Mouse (Mus musculus) neural tube, embryonic 11.5 days (tissue): ENCODE results near the gene Acpp. TPM values are rescaled to one million over a fixed set of nuclear protein-coding genes. Genes with fewer than 3 reads are reported as not detected.

Experiments
- ATAC-seq: fragments of 200-750 bp; cut with Nextera tagmentation; 2 replicates; pipeline ENCODE4 v1.8.0; 2017; ENCODE audit warnings: moderate number of reproducible peaks, mild to moderate bottlenecking, moderate TSS enrichment, moderate library complexity; ENCODE audit not compliant: insufficient read depth, low FRiP score, low TSS enrichment
- DNase-seq: peaks from one replicate; pipeline ENCODE4 v3.0.0-alpha.2; 2015; ENCODE audit warnings: low spot score
- H3K27ac ChIP-seq: fragments of 300-500 bp; sonication (generic); 2 replicates; pipeline ENCODE4 v1.5.1; 2014; ENCODE audit warnings: low read depth, mild to moderate bottlenecking, low read length
- H3K27me3 ChIP-seq: fragments of 300-500 bp; sonication (generic); 2 replicates; pipeline ENCODE4 v1.6.1; 2014; ENCODE audit warnings: mild to moderate bottlenecking, low read length, mixed read lengths; ENCODE audit not compliant: control insufficient read depth, insufficient read depth
- H3K36me3 ChIP-seq: fragments of 300-500 bp; sonication (generic); 2 replicates; pipeline ENCODE4 v1.6.1; 2014; ENCODE audit warnings: mild to moderate bottlenecking, low read length, moderate library complexity, mixed read lengths; ENCODE audit not compliant: control insufficient read depth, insufficient read depth
- H3K4me1 ChIP-seq: fragments of 300-500 bp; sonication (generic); 2 replicates; pipeline ENCODE4 v1.6.1; 2014; ENCODE audit warnings: low read length, mixed read lengths; ENCODE audit not compliant: control insufficient read depth, insufficient read depth
- H3K4me2 ChIP-seq: fragments of 300-500 bp; sonication (generic); 2 replicates; pipeline ENCODE4 v1.6.1; 2014; ENCODE audit warnings: low read depth, mild to moderate bottlenecking, moderate library complexity
- H3K4me3 ChIP-seq: fragments of 300-500 bp; sonication (generic); 2 replicates; pipeline ENCODE4 v1.5.1; 2014; ENCODE audit warnings: low read depth, low read length
- H3K9ac ChIP-seq: fragments of 300-500 bp; sonication (generic); 2 replicates; pipeline ENCODE4 v1.6.1; 2014; ENCODE audit warnings: mild to moderate bottlenecking, low read length
- H3K9me3 ChIP-seq: fragments of 300-500 bp; sonication (generic); 2 replicates; pipeline ENCODE4 v1.6.1; 2016; ENCODE audit warnings: low read length; ENCODE audit not compliant: control insufficient read depth
- WGBS: fragments of 180-500 bp; shearing (Covaris S2); extraction: QIAGEN DNeasy Blood & Tissue Kit; methylation state at CpG from one replicate; pipeline ENCODE4 v1.1.7; 2014; 5-methylcytosine and 5-hydroxymethylcytosine counted together
- polyA plus RNA-seq: library from polyadenylated mRNA; unstranded; fragments of >200 nt; fragmentation: Nextera tagmentation; extraction: Ambion mirVana; gene quantifications from 2 replicates; pipeline ENCODE4 v1.2.1, GENCODE M21; 2014

Acpp gene
- polyA plus RNA-seq, 1 experiment from 2014 or later: 0.45 TPM

DNA sequence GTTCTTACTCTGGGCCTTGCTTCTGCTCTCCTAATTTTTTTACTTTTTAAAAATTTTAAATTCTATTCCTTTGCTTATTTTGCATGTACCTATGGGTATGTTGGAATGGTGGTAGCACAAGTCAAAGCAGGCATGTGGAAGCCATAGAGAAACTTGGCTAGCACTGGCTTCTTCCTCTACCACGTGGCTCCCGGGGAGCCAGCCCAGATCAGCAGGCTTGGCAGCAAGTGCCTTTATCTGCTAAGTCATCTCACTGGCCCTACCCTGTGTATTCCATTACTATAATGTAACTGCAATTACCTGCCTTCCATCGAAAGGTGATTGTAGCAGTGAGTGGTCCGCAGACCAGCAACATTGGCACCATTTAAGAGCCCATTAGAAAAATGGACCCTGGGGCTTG, 22.8 kb upstream of the Acpp start:
- H3K4me2 ChIP-seq: no peak overlapping the region
- H3K27ac ChIP-seq: no peak overlapping the region
- H3K4me3 ChIP-seq: no peak overlapping the region
- DNase-seq (no peak), ATAC-seq (no peak)
- no peak overlapping the region for H3K9ac ChIP-seq
- 96% methylated on average over 4 of the region's 4 CpGs for WGBS
- H3K36me3 ChIP-seq: no peaks in the 10 kb centered on the region
- no peaks in the 10 kb centered on the region for H3K9me3 ChIP-seq
- H3K4me1 ChIP-seq: no peaks in the 10 kb centered on the region
- H3K27me3 ChIP-seq: no peaks in the 10 kb centered on the region

- H3K27me3 ChIP-seq: no peaks in the 10 kb centered on the region
- H3K4me1 ChIP-seq: no peaks in the 10 kb centered on the region
- H3K36me3 ChIP-seq: no peaks in the 10 kb centered on the region
- WGBS: 80% methylated on average over 8 of the region's 8 CpGs
- no peak overlapping the region for H3K9ac ChIP-seq
- DNase-seq (no peak), ATAC-seq (no peak)
- no peak overlapping the region for H3K4me3 ChIP-seq
- no peaks in the 10 kb centered on the region for H3K9me3 ChIP-seq
- no peak overlapping the region for H3K4me2 ChIP-seq
- H3K27ac ChIP-seq: no peak overlapping the region
Measured at GRCm38 (mm10) chr9:104355521-104356270, 18.1 kb upstream of the Acpp start.

GRCm38 (mm10) chr9:104344136-104344535, 6.6 kb upstream of the Acpp start:
- Histone ChIP-seq H3K4me1 (no peaks in the 10 kb centered on the region), H3K4me2 (no peak overlapping the region), H3K27ac (no peak overlapping the region), H3K9ac (no peak overlapping the region), H3K9me3 (no peaks in the 10 kb centered on the region), H3K36me3 (no peaks in the 10 kb centered on the region), H3K27me3 (no peaks in the 10 kb centered on the region), H3K4me3 (no peak overlapping the region)
- DNase-seq (no peak), ATAC-seq (no peak)
- WGBS: 81% methylated on average over 5 of the region's 5 CpGs

- Histone ChIP-seq H3K4me3 (no peak overlapping the region), H3K9ac (no peak overlapping the region), H3K4me2 (no peak overlapping the region), H3K27me3 (no peaks in the 10 kb centered on the region), H3K4me1 (no peaks in the 10 kb centered on the region), H3K36me3 (no peaks in the 10 kb centered on the region), H3K9me3 (no peaks in the 10 kb centered on the region), H3K27ac (no peak overlapping the region)
- no peak for DNase-seq
- 89% methylated on average over 5 of the region's 5 CpGs for WGBS
- ATAC-seq: no peak
Measured at GRCm38 (mm10) chr9:104339483-104339882, 1.9 kb upstream of the Acpp start.

DNA sequence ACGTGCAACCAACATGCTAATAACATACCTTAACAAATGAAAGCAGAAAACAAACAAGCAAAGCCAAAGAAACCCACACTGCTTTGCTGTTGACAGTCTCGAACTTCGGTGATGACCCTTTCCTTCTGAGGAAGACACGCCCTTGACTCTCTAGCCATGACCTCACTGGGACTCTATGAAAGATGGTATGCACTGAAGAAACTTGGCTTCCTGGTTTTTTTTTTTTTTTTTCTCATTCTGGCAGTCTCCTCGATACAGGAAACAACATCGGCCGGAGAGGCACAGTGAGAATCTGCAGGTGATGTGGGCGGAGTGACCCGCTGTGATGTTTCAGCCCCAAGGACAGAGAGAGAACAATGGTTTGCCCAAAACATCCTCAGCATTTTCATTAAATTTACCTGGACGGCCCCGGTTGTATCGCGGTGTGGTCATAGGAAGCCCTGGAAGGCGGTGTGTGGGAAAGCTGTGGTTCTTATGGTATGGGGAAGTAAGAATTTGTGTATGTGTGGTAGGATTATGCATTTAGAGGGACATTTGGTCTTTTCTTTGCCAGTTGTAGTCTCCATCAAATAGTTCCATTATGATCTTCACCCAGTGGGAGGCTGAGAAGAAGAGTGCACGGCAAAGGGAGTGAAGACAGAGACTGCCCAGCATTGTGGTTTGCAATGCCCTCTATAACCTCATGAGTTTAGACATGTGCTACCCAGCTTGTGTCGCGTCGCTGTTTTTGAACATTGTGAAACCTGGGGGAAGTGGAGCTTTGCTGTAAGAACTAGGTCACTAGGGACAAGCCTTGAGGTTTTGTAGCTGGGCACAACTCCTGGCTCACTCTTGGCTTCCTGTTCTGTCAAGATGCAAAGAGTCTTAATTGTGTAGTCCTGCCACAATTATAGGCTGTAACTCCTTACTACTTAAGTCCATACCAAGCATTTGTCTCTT, 1.2 kb upstream of the Acpp start:
- no peak overlapping the region for H3K9ac ChIP-seq
- no peaks in the 10 kb centered on the region for H3K4me1 ChIP-seq
- no peak overlapping the region for H3K4me2 ChIP-seq
- H3K27me3 ChIP-seq: no peaks in the 10 kb centered on the region
- DNase-seq (no peak), ATAC-seq (no peak)
- WGBS: 88% methylated on average over 18 of the region's 18 CpGs
- no peak overlapping the region for H3K27ac ChIP-seq
- H3K36me3 ChIP-seq: no peaks in the 10 kb centered on the region
- H3K9me3 ChIP-seq: no peaks in the 10 kb centered on the region
- no peak overlapping the region for H3K4me3 ChIP-seq

DNA sequence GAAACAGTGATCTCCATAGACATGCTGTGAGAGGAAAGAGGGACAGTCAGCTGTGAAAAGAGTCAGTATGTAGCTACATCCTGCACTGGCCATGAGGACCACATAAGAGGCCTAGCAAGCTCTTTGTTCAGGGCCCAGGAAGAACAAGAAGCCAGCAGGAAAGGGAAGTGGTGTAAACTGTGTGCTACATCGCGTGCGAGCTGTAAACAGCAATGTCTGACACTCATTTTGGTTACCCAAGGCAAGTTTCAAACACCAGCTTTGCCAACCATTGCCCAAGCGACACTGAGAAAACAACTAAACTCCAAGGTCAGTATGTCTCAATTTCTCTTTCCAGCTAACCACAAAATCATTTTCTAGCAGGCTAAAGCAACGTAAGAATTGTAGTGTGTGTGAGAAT, 6.2 kb downstream of the Acpp start:
- H3K4me1 ChIP-seq: no peaks in the 10 kb centered on the region
- H3K4me3 ChIP-seq: no peak overlapping the region
- no peaks in the 10 kb centered on the region for H3K36me3 ChIP-seq
- ATAC-seq: no peak
- 87% methylated on average over 5 of the region's 5 CpGs for WGBS
- no peak for DNase-seq
- no peak overlapping the region for H3K9ac ChIP-seq
- H3K9me3 ChIP-seq: no peaks in the 10 kb centered on the region
- no peak overlapping the region for H3K27ac ChIP-seq
- no peak overlapping the region for H3K4me2 ChIP-seq
- no peaks in the 10 kb centered on the region for H3K27me3 ChIP-seq

- WGBS: 67% methylated on average over 4 of the region's 4 CpGs
- DNase-seq (no peak), ATAC-seq (no peak)
- no peak overlapping the region for H3K4me2 ChIP-seq
- H3K4me1 ChIP-seq: no peaks in the 10 kb centered on the region
- no peak overlapping the region for H3K9ac ChIP-seq
- H3K9me3 ChIP-seq: no peaks in the 10 kb centered on the region
- no peaks in the 10 kb centered on the region for H3K36me3 ChIP-seq
- no peak overlapping the region for H3K27ac ChIP-seq
- H3K27me3 ChIP-seq: no peaks in the 10 kb centered on the region
- H3K4me3 ChIP-seq: no peak overlapping the region
Measured at GRCm38 (mm10) chr9:104328655-104329054, 8.9 kb downstream of the Acpp start.

DNA sequence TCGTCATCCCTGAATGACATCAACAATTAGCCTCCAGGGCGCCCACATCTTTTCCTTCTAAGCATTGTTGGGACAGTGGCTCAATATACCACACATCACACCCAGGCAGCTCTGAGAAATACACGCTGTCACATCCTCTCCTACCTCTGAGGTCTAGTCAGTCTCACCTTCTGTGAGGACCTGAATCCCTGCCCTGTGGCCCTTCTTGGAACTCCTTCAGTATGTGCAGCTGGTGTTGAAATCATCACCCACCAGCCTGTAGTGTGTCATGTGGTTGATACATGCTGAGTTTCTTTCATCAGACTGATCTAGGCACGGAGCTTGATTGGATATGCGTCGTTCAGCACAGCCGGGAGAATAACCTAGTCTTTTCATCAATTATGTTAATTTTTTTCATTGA, 16.0 kb downstream of the Acpp start:
- H3K27me3 ChIP-seq: no peaks in the 10 kb centered on the region
- H3K36me3 ChIP-seq: no peaks in the 10 kb centered on the region
- no peak overlapping the region for H3K9ac ChIP-seq
- 56% methylated on average over 7 of the region's 7 CpGs for WGBS
- no peak for ATAC-seq
- no peak overlapping the region for H3K4me2 ChIP-seq
- H3K4me3 ChIP-seq: no peak overlapping the region
- no peak for DNase-seq
- no peaks in the 10 kb centered on the region for H3K9me3 ChIP-seq
- H3K27ac ChIP-seq: no peak overlapping the region
- H3K4me1 ChIP-seq: no peaks in the 10 kb centered on the region

GRCm38 (mm10) chr9:104316351-104316750, 21.2 kb downstream of the Acpp start:
- 91% methylated on average over 11 of the region's 11 CpGs for WGBS
- ATAC-seq: no peak
- H3K36me3 ChIP-seq: no peaks in the 10 kb centered on the region
- H3K4me3 ChIP-seq: no peak overlapping the region
- no peak for DNase-seq
- no peak overlapping the region for H3K9ac ChIP-seq
- H3K4me1 ChIP-seq: no peaks in the 10 kb centered on the region
- H3K27me3 ChIP-seq: no peaks in the 10 kb centered on the region
- no peaks in the 10 kb centered on the region for H3K9me3 ChIP-seq
- H3K27ac ChIP-seq: no peak overlapping the region
- no peak overlapping the region for H3K4me2 ChIP-seq
